Mouse (Mus musculus): Measurements from ENCODE around the gene Cd151.

DNA sequence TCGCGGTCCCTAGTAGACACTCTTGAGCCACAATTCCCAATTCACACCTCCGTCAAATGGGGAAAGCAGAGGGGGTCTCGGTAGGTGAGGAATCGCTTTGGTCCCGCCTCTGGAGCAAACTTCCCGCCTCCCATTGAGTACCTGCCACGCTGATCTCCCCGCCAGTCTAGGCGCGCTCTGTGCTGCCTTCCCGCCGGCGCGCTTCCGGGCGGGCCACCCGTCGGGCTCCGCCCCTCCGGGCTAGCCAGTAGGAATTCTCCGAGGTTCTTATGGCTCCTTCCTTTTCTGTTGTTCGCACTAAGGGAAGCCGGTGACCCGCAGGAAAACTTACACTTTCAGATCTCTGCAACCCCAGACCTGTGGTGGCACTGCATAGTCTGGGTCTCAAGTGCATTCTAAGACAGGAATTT is 23.4 kb upstream of the Cd151 start, which contains the start of gene Pidd1:
- TF ChIP-seq CTCF (IDR thresholded peaks at IDR 0.05; ENCODE audit: borderline replicate concordance, insufficient read depth, low read length) (no peak), POLR2A (IDR thresholded peaks at IDR 0.05; ENCODE audit: low read depth, low read length) (peak; percentile 67)
